Mouse (Mus musculus): Measurements from ENCODE around the gene Psenen.

- no peak for TF ChIP-seq CTCF (conservative IDR thresholded peaks at IDR 0.05; ENCODE audit: insufficient read depth, insufficient read length, low read depth, low read length)
- TF ChIP-seq POLR2A (IDR thresholded peaks at IDR 0.05; ENCODE audit: low read depth, low read length): no peak
Measured at GRCm38 (mm10) chr7:30544327-30544726, 19.1 kb downstream of the Psenen start.

Data from kidney, adult 2 months (tissue).